Mouse (Mus musculus): Measurements from ENCODE around the gene Xylb.

GRCm38 (mm10) chr9:119365284-119365683 is 8.1 kb downstream of the Xylb start, which contains the start of gene Slc22a14:
- no peak for TF ChIP-seq GATA1 (IDR thresholded peaks at IDR 0.05; ENCODE audit: borderline replicate concordance, low read length)
- no peak for TF ChIP-seq FLI1 (IDR thresholded peaks at IDR 0.05; ENCODE audit: low read length)
